8 mouse cellular contexts compared by ENCODE assay signal in the genomic region with DNA sequence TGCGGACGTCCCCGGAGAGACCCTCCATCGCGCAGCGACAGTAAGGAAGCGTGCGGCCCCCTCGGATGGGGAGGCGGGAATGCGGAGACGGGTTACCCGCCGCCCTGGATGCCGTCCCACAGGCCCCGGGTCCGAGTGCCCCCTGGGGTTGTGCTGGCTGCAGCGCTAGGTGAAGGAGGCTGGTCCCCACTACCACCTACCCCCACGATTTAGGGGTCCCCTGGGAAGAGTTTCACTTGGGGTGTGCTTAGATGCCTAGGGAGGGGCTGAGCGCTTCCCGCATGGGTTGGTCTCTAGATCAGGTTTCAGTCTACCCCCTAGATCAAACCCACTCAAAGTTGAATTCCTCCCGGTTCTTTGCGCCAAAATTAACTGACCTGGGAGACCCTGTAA. TPM values are rescaled to one million over a fixed set of nuclear protein-coding genes. Genes with fewer than 3 reads are reported as not detected.
DNase-seq lines count a peak whose midpoint lies in the region; ATAC-seq and TF ChIP-seq lines count a peak whose summit lies in the region.

No protein-coding gene starts in this region.

- no peaks in the 10 kb centered on the region for H3K9me3 ChIP-seq in heart, embryonic 15.5 days (replicated peaks)
- no peaks in the 10 kb centered on the region for H3K9me3 ChIP-seq in G1E (replicated peaks)
- H3K9me3 ChIP-seq in midbrain, embryonic 10.5 days (replicated peaks) = no peaks in the 10 kb centered on the region

- WGBS in heart, embryonic 15.5 days = under 1% methylated on average over 23 of the region's 23 CpGs
- WGBS in midbrain, embryonic 10.5 days = under 1% methylated on average over 23 of the region's 23 CpGs

- intact Hi-C loops in heart, postnatal 10 days (cut with DNase I) = no loop called here

- H3K27ac ChIP-seq in heart, embryonic 15.5 days = peak overlapping the region; percentile 63
- H3K27ac ChIP-seq in midbrain, embryonic 10.5 days (replicated peaks) = peak overlapping the region; percentile 97

- H3K4me1 ChIP-seq in heart, embryonic 15.5 days (replicated peaks) = peaks cover 20% of the 10 kb centered on the region
- peaks cover 19% of the 10 kb centered on the region for H3K4me1 ChIP-seq in G1E (ENCODE audit: insufficient read depth, low read depth, low read length)
- peaks cover 30% of the 10 kb centered on the region for H3K4me1 ChIP-seq in midbrain, embryonic 10.5 days

- H3K27me3 ChIP-seq in heart, embryonic 15.5 days = no peaks in the 10 kb centered on the region
- H3K27me3 ChIP-seq in G1E (ENCODE audit: insufficient read depth, low read length) = peaks cover 16% of the 10 kb centered on the region
- no peaks in the 10 kb centered on the region for H3K27me3 ChIP-seq in midbrain, embryonic 10.5 days (ENCODE audit: low read depth, poor library complexity, severe bottlenecking)

- peak overlapping the region; percentile 94 for H3K4me2 ChIP-seq in heart, embryonic 15.5 days

- H3K9ac ChIP-seq in heart, embryonic 15.5 days = peak overlapping the region; percentile 72

- no peak for TF ChIP-seq CTCF in G1E (IDR thresholded peaks at IDR 0.05; ENCODE audit: low read depth, low read length)

- H3K4me3 ChIP-seq in heart, embryonic 15.5 days = peak overlapping the region; percentile 88
- H3K4me3 ChIP-seq in G1E (ENCODE audit: low read depth, low read length) = peak overlapping the region; percentile 98
- H3K4me3 ChIP-seq in midbrain, embryonic 10.5 days = peak overlapping the region; percentile 81

- peaks cover 14% of the 10 kb centered on the region for H3K36me3 ChIP-seq in heart, embryonic 15.5 days
- peaks cover 38% of the 10 kb centered on the region for H3K36me3 ChIP-seq in G1E (replicated peaks)
- H3K36me3 ChIP-seq in midbrain, embryonic 10.5 days = peaks cover 33% of the 10 kb centered on the region

- no peak for DNase-seq in heart, postnatal 10 days
- no peak for DNase-seq in G1E (ENCODE audit: low spot score)
- DNase-seq in midbrain, embryonic 10.5 days (ENCODE audit: low spot score) = no peak
- DNase-seq in urinary bladder, adult 18-20 months (ENCODE audit: low spot score in 2 of 2) = no peak
- DNase-seq in frontal cortex, adult 2 months (ENCODE audit: extremely low spot score in 1 of 2, low spot score in 1 of 2) = no peak
- DNase-seq in spleen, postnatal 10 days (ENCODE audit: low spot score in 2 of 2) = no peak

- peak; percentile 38 for ATAC-seq in heart, embryonic 15.5 days (replicated peaks; ENCODE audit: insufficient number of reproducible peaks, insufficient read depth, low FRiP score, low read depth)
- peak; percentile 2; the same call in 1 of the 2 replicates for ATAC-seq in G1E (ENCODE audit: extremely low read depth, insufficient number of reproducible peaks, low FRiP score, poor library complexity, severe bottlenecking)
- peak; percentile 2 to 18; a peak in 2 of 4 replicates for ATAC-seq in hematopoietic stem cell, adult 5-6 weeks (replicated peaks in 1 of 2; ENCODE audit: insufficient read depth in 1 of 2, low FRiP score in 2 of 2, low TSS enrichment in 1 of 2, low read depth in 1 of 2, poor library complexity in 2 of 2, severe bottlenecking in 2 of 2)

RNA-seq across cellular contexts. Expression of a gene that starts 0.4 kb away (rescaled TPM):
- 12.5 and 16.6 TPM in 2 replicates for polyA plus RNA-seq in heart, embryonic 15.5 days (2015; fragmentation: Nextera tagmentation; extraction: Ambion mirVana)
- total RNA-seq in heart, postnatal 10 days (2021) = 1 to 10 TPM; 6.8 to 7.0 TPM
- total RNA-seq in G1E (2014; fragmentation: Nextera tagmentation) (26.2 and 28.1 TPM in 2 replicates), G1E (2017) (9.4 and 10.7 TPM in 2 replicates)
- polyA plus RNA-seq in G1E (2012) = 23.0 and 24.4 TPM in 2 replicates
- total RNA-seq in hematopoietic stem cell, adult 5-6 weeks (2017) = 6.3 and 9.4 TPM in 2 replicates
- 38.5 and 42.7 TPM in 2 replicates for polyA plus RNA-seq in midbrain, embryonic 10.5 days (2016; fragmentation: Nextera tagmentation; extraction: Ambion mirVana)
- polyA plus RNA-seq in frontal cortex, adult 2 months (2012; rRNA removed) = 0.22 and 0.44 TPM in 2 replicates
